Mouse (Mus musculus): ENCODE measurements at regions not wholly inside any gene's neighbourhood (a gene's known extent, or its start where the extent isn't known, plus 50 kb on each side); places are given as distances from the start of the nearest gene placed in this dataset.

DNA sequence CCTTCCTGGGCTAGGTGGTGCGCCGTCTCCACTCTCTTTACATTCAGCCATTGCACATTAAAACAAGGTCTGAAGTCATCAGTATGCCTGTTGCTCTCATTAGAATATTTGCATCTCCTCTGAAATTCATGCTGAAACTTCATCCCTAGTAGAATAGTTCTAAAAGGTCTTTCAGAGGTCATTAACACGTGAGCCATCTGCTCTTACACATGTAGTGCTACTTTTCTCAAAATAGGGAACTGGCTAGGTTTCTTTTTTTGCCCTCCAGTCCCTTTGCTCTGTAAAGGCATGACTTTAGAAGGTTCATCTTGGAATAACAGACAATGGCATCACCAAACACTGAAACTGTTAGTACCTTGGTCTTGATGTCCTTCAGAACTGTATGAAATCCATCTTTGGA is 85.6 kb downstream of the Gm13691 start:
- TF ChIP-seq CTCF (IDR thresholded peaks at IDR 0.05; ENCODE audit: borderline replicate concordance, control insufficient read depth, extremely low read depth, insufficient read depth, low read length, poor library complexity), result no peak
- H3K27ac ChIP-seq (ENCODE audit: control insufficient read depth, insufficient read depth, low read length), result no peak overlapping the region
- no peak overlapping the region for H3K4me3 ChIP-seq (ENCODE audit: control insufficient read depth, insufficient read depth, low read length)
- H3K4me1 ChIP-seq (replicated peaks; ENCODE audit: control insufficient read depth, insufficient read depth, low read length), result 0 out of 2 replicates have a peak, but pooled peaks cover 3% of the 10 kb centered on the region
- no peak for DNase-seq
- WGBS, result 82% methylated on average over 3 of the region's 3 CpGs
- no peaks in the 10 kb centered on the region for H3K36me3 ChIP-seq (ENCODE audit: control insufficient read depth, insufficient read depth, low read length)
- no peaks in the 10 kb centered on the region for H3K27me3 ChIP-seq (ENCODE audit: control insufficient read depth, insufficient read depth, low read length)

GRCm38 (mm10) chr2:84079284-84079683 is 88.9 kb downstream of the Gm13691 start:
- WGBS, result 91% methylated on average over 8 of the region's 8 CpGs
- no peak for DNase-seq
- H3K4me1 ChIP-seq (replicated peaks; ENCODE audit: control insufficient read depth, insufficient read depth, low read length), result no peaks in the 10 kb centered on the region
- H3K27ac ChIP-seq (ENCODE audit: control insufficient read depth, insufficient read depth, low read length), result no peak overlapping the region
- no peak overlapping the region for H3K4me3 ChIP-seq (ENCODE audit: control insufficient read depth, insufficient read depth, low read length)
- no peaks in the 10 kb centered on the region for H3K27me3 ChIP-seq (ENCODE audit: control insufficient read depth, insufficient read depth, low read length)
- TF ChIP-seq CTCF (IDR thresholded peaks at IDR 0.05; ENCODE audit: borderline replicate concordance, control insufficient read depth, extremely low read depth, insufficient read depth, low read length, poor library complexity), result no peak
- H3K36me3 ChIP-seq (ENCODE audit: control insufficient read depth, insufficient read depth, low read length), result no peaks in the 10 kb centered on the region

GRCm38 (mm10) chr2:84080228-84080627 is 89.9 kb downstream of the Gm13691 start:
- no peak for DNase-seq
- H3K4me1 ChIP-seq (replicated peaks; ENCODE audit: control insufficient read depth, insufficient read depth, low read length), result no peaks in the 10 kb centered on the region
- WGBS, result 96% methylated on average over 3 of the region's 3 CpGs

DNA sequence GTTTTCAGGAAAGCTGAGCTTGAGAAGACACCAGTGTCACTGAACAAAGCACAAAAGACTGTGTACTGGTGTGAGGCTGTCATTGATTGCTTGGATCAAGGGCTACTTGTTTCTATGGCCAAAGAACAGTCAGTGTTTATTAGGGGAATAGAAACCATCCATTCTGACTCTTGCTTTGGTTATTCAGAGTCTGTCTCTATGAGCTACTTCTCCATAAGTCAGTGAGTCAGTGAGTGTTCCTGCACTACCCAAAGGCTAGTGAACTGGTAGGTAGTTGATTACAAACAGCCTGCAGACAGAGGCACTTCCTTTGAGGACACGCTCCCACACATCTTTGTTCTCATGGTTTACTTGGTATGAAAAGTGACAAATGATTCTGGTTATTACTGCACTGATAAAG is 104.4 kb downstream of the Gm13691 start:
- Histone ChIP-seq H3K4me1 (replicated peaks; ENCODE audit: control insufficient read depth, insufficient read depth, low read length) (no peaks in the 10 kb centered on the region), H3K36me3 (ENCODE audit: control insufficient read depth, insufficient read depth, low read length) (no peaks in the 10 kb centered on the region), H3K4me3 (ENCODE audit: control insufficient read depth, insufficient read depth, low read length) (no peak overlapping the region), H3K27ac (ENCODE audit: control insufficient read depth, insufficient read depth, low read length) (no peak overlapping the region), H3K27me3 (ENCODE audit: control insufficient read depth, insufficient read depth, low read length) (no peaks in the 10 kb centered on the region)
- TF ChIP-seq POLR2A (IDR thresholded peaks at IDR 0.05; ENCODE audit: control insufficient read depth, extremely low read depth, insufficient read depth, low read length, poor library complexity), result no peak
- no peak for TF ChIP-seq CTCF (IDR thresholded peaks at IDR 0.05; ENCODE audit: borderline replicate concordance, control insufficient read depth, extremely low read depth, insufficient read depth, low read length, poor library complexity)
- whole genome bisulfite sequencing, result 85% methylated on average over 1 of the region's 1 CpGs
- no peak for DNase-seq

More at GRCm38 (mm10) chr2:84080228-84080627, 89.9 kb downstream of the Gm13691 start:
- TF ChIP-seq POLR2A (IDR thresholded peaks at IDR 0.05; ENCODE audit: control insufficient read depth, extremely low read depth, insufficient read depth, low read length, poor library complexity) (no peak), CTCF (IDR thresholded peaks at IDR 0.05; ENCODE audit: borderline replicate concordance, control insufficient read depth, extremely low read depth, insufficient read depth, low read length, poor library complexity) (no peak)
- H3K36me3 ChIP-seq (ENCODE audit: control insufficient read depth, insufficient read depth, low read length), result no peaks in the 10 kb centered on the region
- no peak overlapping the region for H3K4me3 ChIP-seq (ENCODE audit: control insufficient read depth, insufficient read depth, low read length)
- no peak overlapping the region for H3K27ac ChIP-seq (ENCODE audit: control insufficient read depth, insufficient read depth, low read length)
- no peaks in the 10 kb centered on the region for H3K27me3 ChIP-seq (ENCODE audit: control insufficient read depth, insufficient read depth, low read length)

DNA sequence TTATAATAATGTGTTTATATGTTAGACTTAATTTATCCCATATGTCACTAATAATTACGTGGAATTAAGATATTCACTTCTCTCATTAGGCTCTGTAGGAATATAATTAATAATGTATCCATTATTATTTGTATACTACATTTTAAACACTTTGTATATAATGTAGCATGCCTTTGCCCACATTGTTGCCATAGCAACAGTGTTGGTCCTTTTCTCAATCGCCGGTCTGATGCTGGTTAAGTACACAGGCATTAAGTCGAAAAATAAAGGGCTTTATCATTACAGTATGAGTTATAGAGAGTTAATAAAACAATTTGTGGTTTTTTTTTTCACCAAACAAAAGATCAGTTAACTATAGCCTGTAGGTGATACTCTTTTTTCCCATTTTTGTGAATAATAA is 108.4 kb downstream of the Gm13691 start:
- TF ChIP-seq POLR2A (IDR thresholded peaks at IDR 0.05; ENCODE audit: control insufficient read depth, extremely low read depth, insufficient read depth, low read length, poor library complexity) (no peak), CTCF (IDR thresholded peaks at IDR 0.05; ENCODE audit: borderline replicate concordance, control insufficient read depth, extremely low read depth, insufficient read depth, low read length, poor library complexity) (no peak)
- DNase-seq, result no peak
- no peaks in the 10 kb centered on the region for H3K36me3 ChIP-seq (ENCODE audit: control insufficient read depth, insufficient read depth, low read length)
- H3K4me1 ChIP-seq (replicated peaks; ENCODE audit: control insufficient read depth, insufficient read depth, low read length), result no peaks in the 10 kb centered on the region
- no peaks in the 10 kb centered on the region for H3K27me3 ChIP-seq (ENCODE audit: control insufficient read depth, insufficient read depth, low read length)
- H3K4me3 ChIP-seq (ENCODE audit: control insufficient read depth, insufficient read depth, low read length), result no peak overlapping the region
- WGBS, result 96% methylated on average over 4 of the region's 4 CpGs
- no peak overlapping the region for H3K27ac ChIP-seq (ENCODE audit: control insufficient read depth, insufficient read depth, low read length)

GRCm38 (mm10) chr2:84113562-84113961 is 123.2 kb downstream of the Gm13691 start:
- TF ChIP-seq CTCF (IDR thresholded peaks at IDR 0.05; ENCODE audit: borderline replicate concordance, control insufficient read depth, extremely low read depth, insufficient read depth, low read length, poor library complexity) (no peak), POLR2A (IDR thresholded peaks at IDR 0.05; ENCODE audit: control insufficient read depth, extremely low read depth, insufficient read depth, low read length, poor library complexity) (no peak)
- DNase-seq, result no peak

GRCm38 (mm10) chr2:84119839-84120238 is 129.5 kb downstream of the Gm13691 start:
- Histone ChIP-seq H3K4me1 (replicated peaks; ENCODE audit: control insufficient read depth, insufficient read depth, low read length) (no peaks in the 10 kb centered on the region), H3K4me3 (ENCODE audit: control insufficient read depth, insufficient read depth, low read length) (no peak overlapping the region), H3K27me3 (ENCODE audit: control insufficient read depth, insufficient read depth, low read length) (no peaks in the 10 kb centered on the region), H3K27ac (ENCODE audit: control insufficient read depth, insufficient read depth, low read length) (no peak overlapping the region), H3K36me3 (ENCODE audit: control insufficient read depth, insufficient read depth, low read length) (no peaks in the 10 kb centered on the region)
- TF ChIP-seq POLR2A (IDR thresholded peaks at IDR 0.05; ENCODE audit: control insufficient read depth, extremely low read depth, insufficient read depth, low read length, poor library complexity) (no peak), CTCF (IDR thresholded peaks at IDR 0.05; ENCODE audit: borderline replicate concordance, control insufficient read depth, extremely low read depth, insufficient read depth, low read length, poor library complexity) (no peak)
- 98% methylated on average over 2 of the region's 2 CpGs for WGBS
- DNase-seq, result no peak

More at GRCm38 (mm10) chr2:84113562-84113961, 123.2 kb downstream of the Gm13691 start:
- 53% methylated on average over 6 of the region's 6 CpGs for WGBS
- H3K4me1 ChIP-seq (replicated peaks; ENCODE audit: control insufficient read depth, insufficient read depth, low read length), result no peaks in the 10 kb centered on the region
- no peaks in the 10 kb centered on the region for H3K27me3 ChIP-seq (ENCODE audit: control insufficient read depth, insufficient read depth, low read length)
- H3K4me3 ChIP-seq (ENCODE audit: control insufficient read depth, insufficient read depth, low read length), result no peak overlapping the region
- H3K36me3 ChIP-seq (ENCODE audit: control insufficient read depth, insufficient read depth, low read length), result no peaks in the 10 kb centered on the region
- no peak overlapping the region for H3K27ac ChIP-seq (ENCODE audit: control insufficient read depth, insufficient read depth, low read length)
